ENCODE assay signal across 24 mouse cellular contexts in the genomic region with DNA sequence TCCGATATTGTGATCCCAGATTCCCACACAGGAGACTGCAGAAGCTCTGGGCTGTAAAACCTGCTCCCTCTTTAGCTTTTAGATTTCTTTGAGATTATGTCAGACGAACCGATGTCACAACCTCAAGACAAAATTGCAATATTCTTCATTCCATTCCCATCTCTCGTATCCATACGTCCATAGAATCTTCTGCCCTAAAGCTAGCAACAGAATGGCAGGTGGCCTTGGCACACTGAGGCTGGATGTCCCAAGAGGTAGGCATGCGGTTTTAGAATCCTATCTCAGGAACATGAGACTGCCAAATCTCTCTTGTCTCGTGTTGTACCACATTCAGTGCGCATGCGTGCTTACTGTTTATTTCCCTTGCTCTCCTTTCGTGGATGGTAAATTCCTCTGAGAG.
"Had no signal": no experiment of that assay in that cellular context is flagged by ENCODE, and none has a peak within 500 bp of the region (broad histone marks: within the 10 kb centered on the region; RNA-seq: fewer than 3 reads in every experiment).

No protein-coding gene starts in this region.

- H3K4me1 ChIP-seq: heart, embryonic 15.5 days; liver, embryonic 13.5 days; liver, embryonic 15.5 days had no signal

- DNase-seq: gastrocnemius, adult 2 months; gastrocnemius, postnatal 10 days; gastrocnemius, postnatal 25 days; heart, adult 2 months; heart, postnatal 14 days; kidney, adult 11 months; kidney, adult 2 months; kidney, adult 9 months; kidney, postnatal 14 days; kidney, postnatal 36 days; liver; liver, embryonic 13.5 days; liver, postnatal 0 days had no signal

- H3K4me2 ChIP-seq: heart, embryonic 13.5 days; heart, embryonic 15.5 days; hindbrain, embryonic 13.5 days; kidney, embryonic 15.5 days; limb, embryonic 12.5 days; liver, embryonic 11.5 days; liver, embryonic 13.5 days; liver, embryonic 15.5 days had no signal

- ATAC-seq: hindbrain, embryonic 16.5 days; intestine, embryonic 16.5 days; liver, postnatal 0 days had no signal

- H3K27ac ChIP-seq: gastrocnemius, adult 2 months; heart, adult 2 months; heart, embryonic 13.5 days; heart, embryonic 15.5 days; hindbrain, embryonic 13.5 days; kidney, embryonic 15.5 days; kidney, postnatal 0 days; left cerebral cortex, adult 2 months; limb, embryonic 12.5 days; liver, embryonic 13.5 days; liver, embryonic 15.5 days had no signal

- H3K27me3 ChIP-seq: heart, embryonic 15.5 days; kidney, embryonic 15.5 days; limb, embryonic 12.5 days; liver, embryonic 13.5 days; liver, embryonic 15.5 days had no signal

- H3K9me3 ChIP-seq: hindbrain, embryonic 13.5 days; limb, embryonic 12.5 days; liver, embryonic 13.5 days; liver, embryonic 15.5 days had no signal

- H3K4me3 ChIP-seq: gastrocnemius, adult 2 months; heart, adult 2 months; heart, embryonic 13.5 days; heart, embryonic 15.5 days; hindbrain, embryonic 13.5 days; kidney, embryonic 15.5 days; left cerebral cortex, adult 2 months; limb, embryonic 12.5 days; liver, embryonic 13.5 days; liver, embryonic 15.5 days had no signal

- H3K36me3 ChIP-seq: heart, embryonic 13.5 days; heart, embryonic 15.5 days; hindbrain, embryonic 13.5 days; kidney, embryonic 15.5 days; limb, embryonic 12.5 days; liver, embryonic 13.5 days; liver, embryonic 15.5 days had no signal

- H3K9ac ChIP-seq: heart, embryonic 13.5 days; heart, embryonic 15.5 days; hindbrain, embryonic 13.5 days; kidney, embryonic 15.5 days; limb, embryonic 12.5 days; liver, embryonic 13.5 days; liver, embryonic 15.5 days; liver, postnatal 0 days had no signal
